Mouse (Mus musculus) right cerebral cortex, postnatal 4 days (tissue): Measurements from ENCODE around the gene Gsg1.
A peak's percentile ranks its signal among the peaks of the same experiment; 100 is the strongest.

ENCODE experiments used
- DNase-seq: peaks from one replicate; pipeline ENCODE4 v3.0.0-alpha.2; 2022

The Gsg1 gene

GRCm38 (mm10) chr6:135202668-135203067 is 51.5 kb downstream of the Gsg1 start:
- no peak for DNase-seq

DNA sequence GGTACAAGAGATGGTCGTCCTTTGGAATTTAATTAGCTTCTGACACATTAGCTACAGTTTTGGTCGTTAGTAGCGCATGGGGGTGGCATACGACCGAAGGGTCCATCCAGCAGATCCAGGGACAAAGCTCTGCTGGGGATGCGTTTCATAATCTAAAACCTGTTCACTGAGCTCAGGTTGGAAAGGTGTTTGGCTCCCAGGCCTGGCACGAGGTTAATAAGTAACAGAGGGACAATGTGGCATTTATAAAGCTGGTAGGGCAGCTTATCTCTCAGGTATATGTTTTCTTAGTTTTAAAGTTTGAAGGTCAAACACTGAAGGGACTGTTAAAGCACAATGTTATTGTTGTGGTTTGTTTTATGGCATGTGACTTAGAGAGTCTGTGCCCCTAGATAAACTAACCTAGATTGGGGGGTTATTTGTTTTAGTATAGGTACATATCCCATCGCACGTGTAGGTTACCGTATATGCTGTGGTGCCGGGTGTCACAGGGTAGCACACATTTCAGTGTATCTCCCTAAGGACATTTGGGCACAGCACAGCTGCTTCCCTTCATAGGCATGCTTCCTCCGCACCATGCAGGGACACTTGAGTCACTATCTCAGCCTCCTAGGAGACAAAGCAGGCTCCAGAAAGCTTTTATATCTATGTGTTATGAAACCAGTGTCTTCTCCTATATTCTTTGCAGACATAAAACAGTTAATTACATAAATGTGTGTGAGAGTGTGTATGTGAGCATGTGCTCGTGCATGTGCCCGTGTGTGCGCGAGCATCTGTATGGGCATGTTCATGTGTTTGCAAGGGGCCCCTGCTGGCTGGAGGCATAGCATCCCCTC is 53.8 kb downstream of the Gsg1 start:
- DNase-seq: no peak

GRCm38 (mm10) chr6:135198726-135199125 is 55.4 kb downstream of the Gsg1 start:
- no peak for DNase-seq

DNA sequence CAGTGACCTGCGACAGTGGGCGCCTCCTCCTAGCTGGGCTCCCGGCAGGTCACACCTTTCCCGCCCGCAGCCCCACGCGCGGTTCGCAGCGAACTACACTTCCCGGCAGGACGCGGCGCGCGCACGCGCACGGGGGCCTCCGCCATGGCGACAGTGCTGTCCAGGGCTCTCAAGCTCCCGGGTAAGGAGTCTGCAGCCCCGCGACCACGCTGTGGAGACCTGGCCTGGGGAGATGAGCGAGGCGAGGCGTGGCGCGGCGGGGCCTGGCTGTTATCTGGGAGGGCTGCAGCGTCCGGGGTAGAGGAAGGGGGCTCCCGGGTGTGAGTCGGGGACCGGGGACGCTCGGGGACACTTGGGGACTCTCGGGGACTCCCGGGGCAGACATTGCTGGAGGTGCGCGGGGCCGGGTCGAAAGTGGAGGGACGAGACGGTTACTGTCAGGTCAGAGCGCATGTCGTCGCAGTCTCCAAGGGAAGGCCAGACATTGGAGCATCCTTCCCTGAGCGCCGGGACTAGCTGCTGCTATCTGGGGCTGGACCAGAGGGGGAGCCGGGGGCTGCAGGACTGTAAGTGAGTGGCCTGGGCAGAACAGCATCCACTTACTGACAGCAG is 56.1 kb downstream of the Gsg1 start, which contains the start of the genes Fam234b and Hebp1:
Gene Fam234b, plus strand, starts transcription at position 57 of the 612 bp plus-strand sequence.
Gene Hebp1, minus strand, starts transcription at position 102 of the 612 bp plus-strand sequence.
- peak; percentile 85 for DNase-seq

GRCm38 (mm10) chr6:135197446-135197845 is 56.7 kb downstream of the Gsg1 start:
- no peak for DNase-seq

DNA sequence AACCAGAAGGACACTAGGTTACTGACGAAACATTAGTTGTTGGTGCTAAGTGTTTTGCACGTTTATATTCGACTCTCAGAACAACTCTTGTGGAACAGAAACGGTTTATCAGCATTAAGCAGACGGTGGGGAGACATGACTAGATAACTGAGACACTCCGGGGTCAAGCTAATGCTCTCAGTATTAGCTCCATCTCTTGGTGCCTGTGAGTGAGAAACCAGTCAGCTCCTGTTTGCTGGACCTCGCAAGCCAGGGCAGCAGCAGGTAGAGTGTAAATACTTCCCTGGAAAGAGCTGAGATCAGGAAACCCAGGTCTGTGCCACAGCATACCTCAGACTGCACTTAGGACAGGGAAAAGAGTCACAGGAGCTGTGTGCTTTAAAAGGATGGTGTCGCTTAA is 57.4 kb downstream of the Gsg1 start:
- DNase-seq: no peak

DNA sequence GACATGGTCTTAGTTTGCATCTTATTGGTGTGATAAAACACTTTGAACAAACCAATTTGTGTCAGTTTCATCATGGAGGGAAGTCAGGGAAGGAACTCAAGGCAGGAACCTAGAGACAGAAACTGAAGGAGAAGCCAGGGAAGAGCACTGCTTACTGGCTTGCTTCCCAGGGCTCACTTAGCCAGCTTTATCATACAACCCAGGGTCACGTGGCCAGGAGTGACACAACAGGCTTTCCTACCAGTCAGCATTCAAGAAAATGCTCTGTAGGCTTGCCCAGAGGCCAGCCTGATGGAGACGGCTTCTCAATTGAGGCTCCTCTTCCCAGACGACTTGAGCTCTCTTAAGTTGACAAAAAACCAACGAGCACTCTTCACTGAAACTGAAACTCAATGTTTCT is 59.2 kb downstream of the Gsg1 start:
- DNase-seq: no peak

DNA sequence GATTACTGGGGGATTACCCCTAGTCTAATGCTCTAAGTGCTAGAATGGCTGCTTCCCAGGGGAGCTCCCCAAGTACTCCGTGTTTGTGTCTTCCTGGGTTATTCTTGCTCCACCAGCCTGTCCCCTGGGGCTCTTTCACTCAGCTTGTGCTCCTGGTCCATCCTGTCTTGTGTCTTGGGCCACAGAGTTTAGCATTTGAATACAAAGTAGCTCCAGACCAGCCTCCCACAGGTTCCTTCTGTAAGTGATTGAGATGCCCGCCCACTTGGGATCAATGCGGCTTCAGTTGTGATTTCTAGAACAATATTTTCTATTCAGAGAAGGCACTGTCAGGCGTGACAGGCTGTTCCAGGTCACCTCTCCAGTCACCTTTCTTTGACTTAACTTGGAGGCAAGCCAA is 60.4 kb downstream of the Gsg1 start:
- no peak for DNase-seq

GRCm38 (mm10) chr6:135192993-135193392 is 61.2 kb downstream of the Gsg1 start:
- no peak for DNase-seq

- DNase-seq: no peak
Observed at GRCm38 (mm10) chr6:135191906-135192305, 62.2 kb downstream of the Gsg1 start.

- no peak for DNase-seq
Observed at GRCm38 (mm10) chr6:135190122-135190521, 64.0 kb downstream of the Gsg1 start.

DNA sequence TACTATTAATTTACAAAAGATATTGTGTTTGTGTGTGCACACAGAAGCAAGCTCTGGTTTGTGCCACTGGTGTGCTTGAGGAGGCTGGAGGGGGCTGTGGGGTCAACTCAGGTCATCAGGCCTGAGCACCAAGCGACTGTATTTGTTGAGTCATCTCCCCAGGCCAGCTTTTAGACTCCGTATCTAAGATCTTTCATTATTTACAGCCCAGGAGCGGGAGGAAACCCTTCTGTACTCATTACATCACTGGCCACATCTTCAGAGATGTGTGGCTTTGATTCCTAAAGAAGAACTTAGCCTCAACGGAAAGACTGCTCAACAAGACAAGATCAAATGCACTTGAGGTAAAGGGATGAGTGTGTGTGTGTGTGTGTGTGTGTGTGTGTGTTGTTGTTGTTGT is 65.5 kb downstream of the Gsg1 start:
- DNase-seq: no peak
